Mouse (Mus musculus): ENCODE results near the gene Antxr2.

DNA sequence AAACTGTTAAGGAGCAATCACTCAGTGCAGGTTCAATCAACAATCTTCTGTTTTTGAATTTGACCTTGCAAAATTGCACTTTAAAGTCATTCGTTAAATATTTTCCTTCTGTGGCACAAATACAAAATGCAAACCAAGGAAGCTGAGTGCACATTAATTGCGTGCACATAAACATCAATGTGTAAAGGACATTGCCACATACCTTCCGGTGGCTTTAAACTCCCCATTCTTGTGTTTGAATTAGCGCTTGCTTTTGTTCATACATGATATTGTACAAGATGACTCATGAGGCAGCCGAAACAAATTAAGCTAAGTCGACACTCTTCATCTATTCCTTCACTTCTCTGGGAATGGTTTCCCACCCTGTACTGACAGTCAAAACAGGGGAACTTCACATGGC, 24.4 kb upstream of the Antxr2 start:
- no peak for TF ChIP-seq CTCF (IDR thresholded peaks at IDR 0.05; ENCODE audit: insufficient read depth, low read length)
- no peak for TF ChIP-seq POLR2A (IDR thresholded peaks at IDR 0.05; ENCODE audit: borderline replicate concordance, extremely low read depth, low read depth, low read length)

All from lung, adult 2 months (tissue).